8 mouse cellular contexts compared by ENCODE assay signal in the genomic region with DNA sequence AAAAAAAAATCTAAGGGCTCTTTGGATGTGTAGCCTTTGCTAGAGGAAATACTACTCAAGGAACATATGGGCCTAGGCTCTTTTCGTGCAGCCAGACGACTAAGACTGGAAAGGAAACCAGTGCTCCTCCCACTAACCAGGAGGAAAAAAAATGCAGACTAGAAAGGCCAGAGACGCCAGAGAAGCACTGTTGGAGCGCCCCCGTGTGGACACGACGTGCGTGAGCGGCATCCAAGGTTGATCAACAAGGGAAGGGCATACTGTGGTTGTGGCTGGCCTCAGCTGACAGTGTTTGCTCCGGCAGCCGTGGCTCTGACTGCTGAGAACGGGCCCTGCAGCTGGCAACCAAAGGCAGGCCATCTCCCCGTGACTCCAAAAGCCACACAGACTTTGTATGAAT. TPM values are rescaled to one million over a fixed set of nuclear protein-coding genes. Genes with fewer than 3 reads are reported as not detected.
DNase-seq lines count a peak whose midpoint lies in the region; ATAC-seq lines count a peak whose summit lies in the region.

No protein-coding gene starts in this region.

- H3K9me3 ChIP-seq in forebrain, embryonic 10.5 days = no peaks in the 10 kb centered on the region
- H3K9me3 ChIP-seq in heart, embryonic 14.5 days (ENCODE audit: control insufficient read depth, low read length) = no peaks in the 10 kb centered on the region
- H3K9me3 ChIP-seq in liver, embryonic 11.5 days (ENCODE audit: control insufficient read depth, low read length) = no peaks in the 10 kb centered on the region

- DNase-seq in CD8-positive naive resting alpha-beta T cell, adult 2 months (ENCODE audit: low read depth in 2 of 2, low spot score in 2 of 2) = peak; percentile 85 to 90
- DNase-seq in c-Kit-negative CD71-positive TER-119-positive erythroid progenitor cells, embryonic 14.5 days (ENCODE audit: low read depth, low spot score) = peak; percentile 35
- peak; percentile 93 for DNase-seq in forebrain, embryonic 10.5 days (ENCODE audit: extremely low spot score, low spot score)
- DNase-seq in kidney, postnatal 10 days = peak; percentile 98
- DNase-seq in liver, embryonic 11.5 days (ENCODE audit: low spot score) = peak; percentile 85
- DNase-seq in naive thymus-derived CD4-positive, alpha-beta T cell, adult 2 months (ENCODE audit: low read depth) = peak; percentile 91
- DNase-seq in splenic B cell, adult 2 months (ENCODE audit: low read depth, low spot score) = peak; percentile 67

- peak overlapping the region; percentile 32 for H3K4me3 ChIP-seq in forebrain, embryonic 10.5 days
- H3K4me3 ChIP-seq in heart, embryonic 14.5 days (ENCODE audit: control insufficient read depth in 1 of 2, insufficient read depth in 1 of 2, low read depth in 1 of 2, low read length in 2 of 2) = peak overlapping the region; percentile 15 to 28; a peak in 3 of 4 replicates
- H3K4me3 ChIP-seq in liver, embryonic 11.5 days (ENCODE audit: low read depth, low read length) = no peak overlapping the region

- H3K9ac ChIP-seq in heart, embryonic 14.5 days (ENCODE audit: low read length) = peak overlapping the region; percentile 56; the same call in 1 of the 2 replicates
- no peak overlapping the region for H3K9ac ChIP-seq in liver, embryonic 11.5 days (ENCODE audit: low read depth, low read length)

- peaks cover 42% of the 10 kb centered on the region for H3K4me1 ChIP-seq in forebrain, embryonic 10.5 days
- H3K4me1 ChIP-seq in heart, embryonic 14.5 days (ENCODE audit: control insufficient read depth in 2 of 2, insufficient read depth in 2 of 2, low read length in 2 of 2) = peaks cover 12 to 25% of the 10 kb centered on the region in 2 experiments
- H3K4me1 ChIP-seq in liver, embryonic 11.5 days (replicated peaks; ENCODE audit: control insufficient read depth, insufficient read depth, low read length) = 0 out of 2 replicates have a peak, but pooled peaks cover 3% of the 10 kb centered on the region

- H3K36me3 ChIP-seq in forebrain, embryonic 10.5 days (replicated peaks) = no peaks in the 10 kb centered on the region
- H3K36me3 ChIP-seq in heart, embryonic 14.5 days (ENCODE audit: control insufficient read depth, insufficient read depth, low read length) = no peaks in the 10 kb centered on the region
- H3K36me3 ChIP-seq in liver, embryonic 11.5 days (ENCODE audit: control insufficient read depth, insufficient read depth, low read length) = no peaks in the 10 kb centered on the region
- H3K36me3 ChIP-seq in splenic B cell, adult 2 months (ENCODE audit: control insufficient read depth, insufficient read depth, low read length, poor library complexity, severe bottlenecking) = no peaks in the 10 kb centered on the region

- ATAC-seq in heart, embryonic 14.5 days (ENCODE audit: insufficient number of reproducible peaks, insufficient read depth, low FRiP score, low read depth) = peak; percentile 56; the same call in 1 of the 2 replicates
- peak; percentile 58; the same call in 1 of the 2 replicates for ATAC-seq in liver, embryonic 11.5 days (replicated peaks; ENCODE audit: low FRiP score)

- H3K27ac ChIP-seq in forebrain, embryonic 10.5 days = peak overlapping the region; percentile 92
- peak overlapping the region in 1 of 2 experiments; percentile 26; a peak in 1 of 4 replicates for H3K27ac ChIP-seq in heart, embryonic 14.5 days (replicated peaks in 1 of 2; ENCODE audit: control insufficient read depth in 1 of 2, insufficient read depth in 1 of 2, low read depth in 2 of 2, low read length in 2 of 2)
- no peak overlapping the region for H3K27ac ChIP-seq in liver, embryonic 11.5 days (ENCODE audit: low read depth, low read length)

- H3K4me2 ChIP-seq in heart, embryonic 14.5 days (ENCODE audit: low read length) = peak overlapping the region; percentile 55
- H3K4me2 ChIP-seq in liver, embryonic 11.5 days = peak overlapping the region; percentile 39

- WGBS in forebrain, embryonic 10.5 days = 1% methylated on average over 13 of the region's 13 CpGs
- under 1% methylated on average over 13 of the region's 13 CpGs for WGBS in heart, embryonic 14.5 days
- WGBS in liver, embryonic 11.5 days = under 1% methylated on average over 13 of the region's 13 CpGs

- H3K27me3 ChIP-seq in forebrain, embryonic 10.5 days (ENCODE audit: poor library complexity, severe bottlenecking) = peaks cover 4% of the 10 kb centered on the region; the same call in 1 of the 2 replicates
- H3K27me3 ChIP-seq in heart, embryonic 14.5 days (ENCODE audit: control insufficient read depth, insufficient read depth, low read length) = no peaks in the 10 kb centered on the region
- H3K27me3 ChIP-seq in liver, embryonic 11.5 days (replicated peaks; ENCODE audit: control insufficient read depth, insufficient read depth, low read length) = peaks cover 9% of the 10 kb centered on the region
- H3K27me3 ChIP-seq in splenic B cell, adult 2 months (ENCODE audit: control insufficient read depth, insufficient read depth, low read length, poor library complexity, severe bottlenecking) = no peaks in the 10 kb centered on the region

RNA-seq across cellular contexts. Expression of gene Apol7a, which starts 30.8 kb away (rescaled TPM):
- polyA plus RNA-seq in forebrain, embryonic 10.5 days (2016; fragmentation: Nextera tagmentation; extraction: Ambion mirVana) = not detected in 2 replicates
- polyA plus RNA-seq in heart, embryonic 14.5 days (2014; fragmentation: Nextera tagmentation; extraction: Ambion mirVana) = 0.11 and 0.31 TPM in 2 replicates
- polyA plus RNA-seq in liver, embryonic 11.5 days (2014; fragmentation: Nextera tagmentation; extraction: Ambion mirVana) = not detected in 2 replicates

RNA-seq across cellular contexts. Expression of gene Apol9a, which starts 42.8 kb away (rescaled TPM):
- polyA plus RNA-seq in forebrain, embryonic 10.5 days (2016; fragmentation: Nextera tagmentation; extraction: Ambion mirVana) = not detected in 2 replicates
- polyA plus RNA-seq in heart, embryonic 14.5 days (2014; fragmentation: Nextera tagmentation; extraction: Ambion mirVana) = 0.82 and 0.94 TPM in 2 replicates
- polyA plus RNA-seq in liver, embryonic 11.5 days (2014; fragmentation: Nextera tagmentation; extraction: Ambion mirVana) = not detected in 2 replicates

Comparison
In these comparisons a context has a peak if more than half of its experiments do, and no peak if none do; other contexts are left out.
1. DNase-seq: peak in every context shown above with its lines; median percentile 98 in kidney, postnatal 10 days; 93 in forebrain, embryonic 10.5 days; 91 in naive thymus-derived CD4-positive, alpha-beta T cell, adult 2 months; 88 in CD8-positive naive resting alpha-beta T cell, adult 2 months; 85 in liver, embryonic 11.5 days; 67 in splenic B cell, adult 2 months; 35 in c-Kit-negative CD71-positive TER-119-positive erythroid progenitor cells, embryonic 14.5 days.